Mouse (Mus musculus): ENCODE results near the gene Prdx5.

DNA sequence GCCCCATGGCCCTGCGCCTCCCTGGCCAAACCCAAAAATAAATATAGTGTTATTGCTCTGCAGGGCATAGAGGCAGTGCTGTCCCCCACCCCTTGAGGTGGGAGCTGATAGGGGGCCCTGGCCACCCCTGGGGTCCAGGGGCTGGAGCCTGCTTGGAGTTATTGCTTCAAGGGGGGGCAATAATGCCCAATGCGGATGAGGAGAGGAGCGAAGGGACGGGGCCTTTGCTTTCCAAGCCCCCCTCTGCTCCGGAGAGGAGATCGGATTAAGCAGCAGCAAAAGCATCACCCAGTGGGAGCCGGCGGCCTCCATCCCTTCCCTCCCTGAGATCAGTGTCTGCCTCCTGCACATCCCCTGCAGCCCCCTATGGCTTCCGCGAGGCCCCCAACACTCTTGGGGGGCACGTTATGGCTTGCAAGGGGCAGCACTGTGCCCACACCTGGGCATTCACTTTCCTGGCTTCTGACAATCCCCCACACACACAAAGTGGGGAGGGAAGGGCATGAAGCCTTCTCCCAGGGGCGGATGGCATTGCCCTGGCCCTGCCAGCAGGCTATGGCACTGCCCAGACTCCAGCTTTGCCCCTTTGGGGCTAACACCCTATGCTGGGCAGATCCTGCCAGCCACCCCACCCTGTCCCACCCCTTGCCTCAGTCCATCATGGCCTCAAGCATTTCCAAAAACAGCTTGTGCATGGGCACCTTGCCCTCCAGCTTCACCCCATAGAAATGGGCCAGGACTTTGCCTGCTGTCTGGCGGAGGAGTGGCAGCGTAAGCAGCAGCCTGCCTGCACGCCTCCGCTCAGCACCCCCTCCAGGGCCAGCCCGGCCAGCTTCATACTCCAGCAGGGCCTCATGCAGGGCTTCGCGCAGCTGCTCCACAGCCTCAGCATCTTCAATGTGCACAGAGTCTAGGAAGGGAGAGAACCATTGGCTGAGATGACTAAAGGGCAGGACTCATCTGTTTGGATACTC lies 1.5 kb upstream of the Prdx5 start:
- TF ChIP-seq POLR2A (IDR thresholded peaks at IDR 0.05; ENCODE audit: borderline replicate concordance, extremely low read depth, insufficient read depth, insufficient read length, poor library complexity, severe bottlenecking), result no peak
- no peak for TF ChIP-seq CTCF (IDR thresholded peaks at IDR 0.05; ENCODE audit: borderline replicate concordance, extremely low read depth, insufficient read depth, insufficient read length)
